Mouse (Mus musculus): Measurements from ENCODE around the gene Dlk1.

DNA sequence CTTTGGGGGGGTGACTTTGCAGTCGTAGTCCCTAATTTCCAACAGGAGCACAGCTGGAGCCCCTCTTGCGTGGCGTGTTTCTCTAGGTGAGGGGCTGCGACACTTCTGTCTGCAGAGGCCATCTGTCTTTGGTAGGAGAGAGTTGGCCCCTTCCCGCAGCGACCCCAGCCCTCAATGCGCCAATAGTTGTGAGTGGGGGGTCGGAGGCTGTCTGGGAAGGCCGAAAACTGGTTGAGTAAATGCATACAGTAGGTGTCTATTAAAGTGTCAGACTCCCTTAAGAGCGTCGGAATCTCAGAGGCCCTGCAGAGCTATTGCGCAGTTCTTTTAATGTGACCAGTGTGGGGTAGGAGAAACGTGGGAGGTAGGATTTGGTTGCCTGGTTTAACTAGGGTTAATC, 1.5 kb downstream of the Dlk1 start:
- TF ChIP-seq CTCF (IDR thresholded peaks at IDR 0.05; ENCODE audit: control insufficient read depth, insufficient read depth, insufficient read length) (no peak), MAX (IDR thresholded peaks at IDR 0.05) (no peak), FOSL1 (IDR thresholded peaks at IDR 0.05; ENCODE audit: insufficient read depth, low read length, poor library complexity, severe bottlenecking) (no peak), MYOG (IDR thresholded peaks at IDR 0.05; ENCODE audit: control insufficient read depth, extremely low read depth, insufficient read length) (no peak)

Measured in C2C12 (cell line).